Mouse (Mus musculus) retina, postnatal 7 days (tissue): Measurements from ENCODE around the gene Abca8a.

ENCODE experiments used
- DNase-seq: peaks from one replicate; pipeline ENCODE4 v3.0.0-alpha.2; 2012; ENCODE audit warnings: low read depth, low spot score

Gene Abca8a

GRCm38 (mm10) chr11:110095858-110096257 lies at the start of gene Abca8a:
TSS of gene Abca8a (minus strand) at chr11:110095978.
- DNase-seq = no peak

- no peak for DNase-seq
Measured at GRCm38 (mm10) chr11:110145421-110145820, 49.6 kb upstream of the Abca8a start.

GRCm38 (mm10) chr11:110130760-110131159 lies 35.0 kb upstream of the Abca8a start:
- DNase-seq = no peak

GRCm38 (mm10) chr11:110111137-110111536 lies 15.4 kb upstream of the Abca8a start:
- DNase-seq = peak; percentile 0

GRCm38 (mm10) chr11:110101437-110101836 lies 5.7 kb upstream of the Abca8a start:
- DNase-seq = no peak

- no peak for DNase-seq
Measured at GRCm38 (mm10) chr11:110098901-110099300, 3.1 kb upstream of the Abca8a start.

GRCm38 (mm10) chr11:110097465-110097864 lies 1.7 kb upstream of the Abca8a start:
- DNase-seq = no peak

GRCm38 (mm10) chr11:110094846-110095380 lies 865 bp downstream of the Abca8a start:
- DNase-seq = no peak

- no peak for DNase-seq
Measured at GRCm38 (mm10) chr11:110094236-110094635, 1.5 kb downstream of the Abca8a start.

GRCm38 (mm10) chr11:110091328-110091727 lies 4.5 kb downstream of the Abca8a start:
- DNase-seq = no peak

GRCm38 (mm10) chr11:110072158-110072557 lies 23.6 kb downstream of the Abca8a start:
- DNase-seq = no peak

GRCm38 (mm10) chr11:110061032-110061431 lies 34.7 kb downstream of the Abca8a start:
- DNase-seq = no peak

- DNase-seq = no peak
Measured at GRCm38 (mm10) chr11:110060127-110060526, 35.7 kb downstream of the Abca8a start.

GRCm38 (mm10) chr11:110053681-110054080 lies 42.1 kb downstream of the Abca8a start:
- DNase-seq = no peak

GRCm38 (mm10) chr11:110037795-110038194 lies 58.0 kb downstream of the Abca8a start:
- no peak for DNase-seq

- DNase-seq = no peak
Measured at GRCm38 (mm10) chr11:110028913-110029695, 66.7 kb downstream of the Abca8a start.

- DNase-seq = no peak
Measured at GRCm38 (mm10) chr11:110010836-110011546, 84.8 kb downstream of the Abca8a start.

- no peak for DNase-seq
Measured at GRCm38 (mm10) chr11:109995624-109996023, 100.2 kb downstream of the Abca8a start, which contains the start of gene Abca8b. TSS of gene Abca8b (minus strand) at chr11:109995845.

GRCm38 (mm10) chr11:109995013-109995412 lies 100.8 kb downstream of the Abca8a start:
- no peak for DNase-seq

- DNase-seq = no peak
Measured at GRCm38 (mm10) chr11:109994014-109994413, 101.8 kb downstream of the Abca8a start.

GRCm38 (mm10) chr11:109991270-109991669 lies 104.5 kb downstream of the Abca8a start:
- DNase-seq = no peak

GRCm38 (mm10) chr11:109990256-109990655 lies 105.5 kb downstream of the Abca8a start:
- no peak for DNase-seq

- DNase-seq = no peak
Measured at GRCm38 (mm10) chr11:109988164-109988563, 107.6 kb downstream of the Abca8a start.
